Mouse (Mus musculus) bone marrow macrophage, adult 2 months (primary cell): ENCODE measurements around the gene Nampt. TPM values are rescaled to one million over a fixed set of nuclear protein-coding genes. Genes with fewer than 3 reads are reported as not detected.

Experiments used
- H3K27ac ChIP-seq: 2 replicates; pipeline ENCODE4 v1.5.1; 2012; ENCODE audit warnings: low read depth, low read length; ENCODE audit not compliant: insufficient read depth
- H3K4me1 ChIP-seq: 2 replicates; pipeline ENCODE4 v1.6.1; 2012; ENCODE audit warnings: low read length; ENCODE audit not compliant: control insufficient read depth, insufficient read depth
- H3K4me3 ChIP-seq: 2 replicates; pipeline ENCODE4 v1.5.1; 2012; ENCODE audit warnings: mild to moderate bottlenecking, low read length, moderate library complexity; ENCODE audit not compliant: insufficient read depth
- CTCF ChIP-seq: IDR thresholded peaks from 2 replicates; pipeline ENCODE4 v1.5.1; 2012; ENCODE audit warnings: low read depth, mild to moderate bottlenecking, low read length, moderate library complexity
- POLR2A ChIP-seq: IDR thresholded peaks from 2 replicates; pipeline ENCODE4 v1.6.1; 2012; ENCODE audit warnings: mild to moderate bottlenecking, low read depth, low read length, borderline replicate concordance
- polyA plus RNA-seq: library from polyadenylated mRNA; stranded (reverse); fragments of >200 nt; gene quantifications from 2 replicates; pipeline ENCODE4 v1.2.4, GENCODE M21; 2012; ENCODE audit not compliant: missing spikeins, insufficient read depth, insufficient read length

The Nampt gene
- polyA plus RNA-seq, 1 experiment = 112 TPM

DNA sequence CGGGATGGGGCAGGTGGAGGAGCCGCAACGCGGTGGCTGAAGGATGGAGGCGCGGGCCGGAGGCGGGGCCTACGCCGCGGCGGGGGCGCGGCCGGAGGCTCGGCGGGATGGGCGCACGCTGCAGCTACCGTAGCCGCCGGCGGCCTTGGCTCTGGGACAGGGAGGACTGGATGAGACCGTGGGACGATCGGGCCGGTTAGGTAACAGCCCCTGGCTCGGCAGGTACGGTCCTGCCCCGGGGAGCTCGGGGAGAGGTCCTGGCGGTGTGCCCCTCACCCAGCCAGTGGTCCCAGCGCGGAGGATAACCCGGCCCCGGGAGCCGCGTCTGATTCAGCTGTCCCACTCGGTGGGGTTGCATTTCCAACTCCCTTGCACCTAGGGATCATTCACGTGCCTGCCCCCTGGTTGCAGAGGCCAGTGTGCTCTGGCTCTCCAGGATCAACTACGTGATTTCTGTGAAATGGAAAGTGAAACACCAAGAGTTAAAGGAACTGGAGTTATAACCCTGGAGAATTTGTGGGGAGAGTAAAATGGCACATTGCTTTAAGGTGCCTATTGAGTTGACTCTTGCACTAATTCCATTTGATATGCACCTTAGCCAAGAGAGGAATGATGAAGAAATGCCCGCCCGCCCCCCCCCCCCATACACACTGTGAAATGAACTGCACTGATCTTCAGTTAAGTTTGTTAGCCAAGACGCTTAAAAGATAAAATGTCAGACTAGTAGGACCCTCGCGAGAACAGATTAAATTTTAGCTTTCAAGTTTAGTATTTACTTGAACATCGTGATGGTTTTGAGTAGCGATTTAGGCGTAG is 1.6 kb downstream of the Nampt start:
- peak overlapping the region; percentile 88 for H3K27ac ChIP-seq
- peak overlapping the region; percentile 80 for H3K4me3 ChIP-seq
- TF ChIP-seq POLR2A (no peak), CTCF (no peak)
- peaks cover 43% of the 10 kb centered on the region for H3K4me1 ChIP-seq

- peak overlapping the region; percentile 88 for H3K27ac ChIP-seq
- H3K4me3 ChIP-seq = peak overlapping the region; percentile 80
- TF ChIP-seq POLR2A = no peak
- no peak for TF ChIP-seq CTCF
- peaks cover 42% of the 10 kb centered on the region for H3K4me1 ChIP-seq
Measured at GRCm38 (mm10) chr12:32821504-32822011, 2.2 kb downstream of the Nampt start.

GRCm38 (mm10) chr12:32822066-32822465 is 2.7 kb downstream of the Nampt start:
- TF ChIP-seq POLR2A (no peak), CTCF (no peak)
- Histone ChIP-seq H3K4me3 (peak overlapping the region; percentile 33), H3K27ac (peak overlapping the region; percentile 45), H3K4me1 (peaks cover 42% of the 10 kb centered on the region)

GRCm38 (mm10) chr12:32824586-32824985 is 5.2 kb downstream of the Nampt start:
- no peak overlapping the region for H3K4me3 ChIP-seq
- TF ChIP-seq CTCF (no peak), POLR2A (no peak)
- peaks cover 40% of the 10 kb centered on the region for H3K4me1 ChIP-seq
- H3K27ac ChIP-seq = no peak overlapping the region

DNA sequence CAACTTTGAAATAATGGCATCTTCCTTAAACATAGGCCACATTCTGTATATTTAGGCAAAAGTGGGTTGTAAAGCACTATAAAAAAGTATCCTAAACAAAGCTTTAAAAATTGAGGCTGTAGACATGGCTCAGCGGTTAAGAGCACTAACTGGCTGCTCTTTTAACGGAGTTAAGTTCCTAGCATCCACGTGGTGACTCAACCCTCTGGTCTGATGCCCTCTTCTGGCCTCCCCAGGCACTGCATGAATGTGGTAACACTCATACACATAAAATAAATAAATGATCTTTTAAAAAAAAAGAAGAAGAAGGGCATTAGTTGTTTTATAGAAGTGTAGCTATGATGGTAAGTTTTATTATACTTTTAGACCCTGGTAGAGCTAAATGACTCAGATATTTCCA is 7.6 kb downstream of the Nampt start:
- Histone ChIP-seq H3K27ac (no peak overlapping the region), H3K4me1 (peaks cover 40% of the 10 kb centered on the region), H3K4me3 (no peak overlapping the region)
- TF ChIP-seq CTCF (peak; percentile 58; the same call in 1 of the 2 replicates), POLR2A (no peak)

GRCm38 (mm10) chr12:32828137-32828760 is 8.9 kb downstream of the Nampt start:
- Histone ChIP-seq H3K4me3 (no peak overlapping the region), H3K4me1 (peaks cover 31% of the 10 kb centered on the region), H3K27ac (no peak overlapping the region)
- TF ChIP-seq POLR2A (no peak), CTCF (no peak)

- TF ChIP-seq CTCF (no peak), POLR2A (no peak)
- Histone ChIP-seq H3K4me1 (peaks cover 20% of the 10 kb centered on the region), H3K27ac (no peak overlapping the region), H3K4me3 (no peak overlapping the region)
Measured at GRCm38 (mm10) chr12:32829321-32830090, 10.2 kb downstream of the Nampt start.

- TF ChIP-seq CTCF = no peak
- no peak for TF ChIP-seq POLR2A
- no peak overlapping the region for H3K4me3 ChIP-seq
- peaks cover 9% of the 10 kb centered on the region for H3K4me1 ChIP-seq
- H3K27ac ChIP-seq = no peak overlapping the region
Measured at GRCm38 (mm10) chr12:32832076-32832475, 12.7 kb downstream of the Nampt start.

- Histone ChIP-seq H3K27ac (no peak overlapping the region), H3K4me1 (no peaks in the 10 kb centered on the region), H3K4me3 (no peak overlapping the region)
- TF ChIP-seq CTCF = no peak
- TF ChIP-seq POLR2A = no peak
Measured at GRCm38 (mm10) chr12:32834781-32835180, 15.4 kb downstream of the Nampt start.
